Mouse (Mus musculus) lung, embryonic 16.5 days (tissue): ENCODE measurements around the gene Dll1. TPM values are rescaled to one million over a fixed set of nuclear protein-coding genes. Genes with fewer than 3 reads are reported as not detected.

Experiments used
- ATAC-seq: fragments of 200-750 bp; cut with Nextera tagmentation; 2 replicates; pipeline ENCODE4 v1.8.0; 2017; ENCODE audit warnings: low read depth, mild to moderate bottlenecking, moderate library complexity
- H3K27ac ChIP-seq: fragments of 300-500 bp; sonication (generic); 2 replicates; pipeline ENCODE4 v1.5.1; 2014; ENCODE audit warnings: mild to moderate bottlenecking, control low read depth, low read length
- H3K27me3 ChIP-seq: fragments of 300-500 bp; sonication (generic); 2 replicates; pipeline ENCODE4 v1.6.1; 2014; ENCODE audit warnings: low read depth, low read length, mixed read lengths; ENCODE audit not compliant: control insufficient read depth, insufficient read depth
- H3K36me3 ChIP-seq: fragments of 300-500 bp; sonication (generic); 2 replicates; pipeline ENCODE4 v1.6.1; 2014; ENCODE audit warnings: low read length; ENCODE audit not compliant: control insufficient read depth, insufficient read depth
- H3K4me1 ChIP-seq: fragments of 300-500 bp; sonication (generic); replicated peaks from 2 replicates; pipeline ENCODE4 v1.6.1; 2014; ENCODE audit warnings: low read length, mixed read lengths; ENCODE audit not compliant: control insufficient read depth, insufficient read depth
- H3K4me2 ChIP-seq: fragments of 300-500 bp; sonication (generic); 2 replicates; pipeline ENCODE4 v1.6.1; 2014; ENCODE audit warnings: low read depth, low read length, control low read depth
- H3K4me3 ChIP-seq: fragments of 300-500 bp; sonication (generic); 2 replicates; pipeline ENCODE4 v1.5.1; 2014; ENCODE audit warnings: mild to moderate bottlenecking, low read length, control low read depth
- H3K9ac ChIP-seq: fragments of 300-500 bp; sonication (generic); 2 replicates; pipeline ENCODE4 v1.6.1; 2014; ENCODE audit warnings: low read length, control low read depth
- H3K9me3 ChIP-seq: fragments of 300-500 bp; sonication (generic); 2 replicates; pipeline ENCODE4 v1.6.1; 2016; ENCODE audit warnings: low read length; ENCODE audit not compliant: control insufficient read depth
- WGBS: fragments of 180-500 bp; shearing (Covaris S2); extraction: QIAGEN DNeasy Blood & Tissue Kit; methylation state at CpG from one replicate; pipeline ENCODE4 v1.1.7; 2014; 5-methylcytosine and 5-hydroxymethylcytosine counted together
- polyA plus RNA-seq: library from polyadenylated mRNA; unstranded; fragments of >200 nt; fragmentation: Nextera tagmentation; extraction: Ambion mirVana; gene quantifications from 2 replicates; pipeline ENCODE4 v1.2.1, GENCODE M21; 2015

Dll1 gene
- polyA plus RNA-seq, 1 experiment from 2014 or later: 4.4 TPM

DNA sequence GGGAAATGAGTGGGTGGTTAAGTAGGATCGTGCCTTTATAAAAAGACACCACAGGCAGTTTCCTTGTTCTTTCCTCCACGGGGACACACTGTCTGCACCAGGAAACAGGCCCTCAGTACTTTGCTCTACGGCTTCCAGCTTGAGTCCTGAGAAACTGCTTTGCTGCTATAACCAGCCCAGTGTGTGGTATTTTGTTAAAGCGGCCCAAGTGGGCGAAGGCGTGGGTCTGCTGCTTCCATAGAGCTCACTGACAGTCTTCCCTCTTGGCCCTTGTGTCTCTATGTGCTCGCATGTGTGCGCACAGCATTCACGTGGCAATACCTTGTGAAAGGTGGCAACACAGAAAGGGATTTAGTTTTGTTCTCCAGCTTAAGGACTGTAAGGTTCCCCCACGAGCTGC is 32.6 kb upstream of the Dll1 start:
- H3K27me3 ChIP-seq: no peaks in the 10 kb centered on the region
- H3K9ac ChIP-seq: no peak overlapping the region
- 88% methylated on average over 10 of the region's 10 CpGs for WGBS
- ATAC-seq: no peak
- H3K36me3 ChIP-seq: peaks cover 20% of the 10 kb centered on the region
- no peak overlapping the region for H3K27ac ChIP-seq
- no peak overlapping the region for H3K4me2 ChIP-seq
- H3K4me1 ChIP-seq: no peaks in the 10 kb centered on the region
- H3K9me3 ChIP-seq: no peaks in the 10 kb centered on the region
- H3K4me3 ChIP-seq: no peak overlapping the region

DNA sequence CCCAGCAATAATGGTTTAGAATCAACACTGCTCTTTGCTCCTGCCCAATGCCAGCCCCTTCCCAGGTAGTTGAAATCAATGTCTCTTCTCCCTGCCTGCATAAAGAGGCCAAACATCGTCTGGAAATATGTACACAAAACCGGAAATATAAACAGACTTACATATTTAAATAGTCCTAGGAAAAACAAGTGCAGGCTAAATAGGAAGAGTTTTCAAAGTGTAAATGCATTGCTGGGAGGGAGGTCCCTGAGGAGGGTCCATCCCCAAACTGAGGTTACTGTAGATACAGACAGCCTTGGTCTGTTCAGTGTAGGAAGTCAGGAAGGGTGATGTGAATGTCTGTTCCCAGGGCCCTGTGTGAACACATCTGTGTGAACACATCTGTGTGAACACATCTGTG is 29.9 kb upstream of the Dll1 start:
- Histone ChIP-seq H3K9me3 (no peaks in the 10 kb centered on the region), H3K36me3 (peaks cover 39% of the 10 kb centered on the region), H3K9ac (no peak overlapping the region), H3K4me2 (no peak overlapping the region), H3K27ac (no peak overlapping the region), H3K4me3 (no peak overlapping the region), H3K27me3 (no peaks in the 10 kb centered on the region), H3K4me1 (no peaks in the 10 kb centered on the region)
- 65% methylated on average over 2 of the region's 2 CpGs for WGBS
- no peak for ATAC-seq

DNA sequence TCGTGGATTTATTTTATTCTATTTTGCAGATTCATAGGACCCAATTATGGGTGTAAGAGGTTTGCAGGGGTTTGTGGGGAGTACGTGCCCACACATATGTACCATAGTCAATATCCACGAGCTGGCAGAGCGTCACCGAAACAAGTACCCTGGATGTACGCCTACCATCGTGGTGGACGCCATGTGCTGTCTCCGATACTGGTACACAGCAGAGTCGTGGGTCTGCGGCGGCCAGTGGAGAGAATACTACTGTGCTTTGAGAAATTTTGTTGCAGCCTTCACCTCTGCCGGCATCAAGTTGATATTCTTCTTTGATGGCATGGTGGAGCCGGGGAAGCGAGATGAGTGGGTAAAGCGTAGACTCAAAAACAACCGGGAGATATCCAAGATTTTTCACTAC is 25.0 kb upstream of the Dll1 start:
- peaks cover 22% of the 10 kb centered on the region for H3K36me3 ChIP-seq
- H3K27me3 ChIP-seq: no peaks in the 10 kb centered on the region
- no peak overlapping the region for H3K9ac ChIP-seq
- 97% methylated on average over 17 of the region's 17 CpGs for WGBS
- ATAC-seq: no peak
- H3K4me3 ChIP-seq: no peak overlapping the region
- no peak overlapping the region for H3K27ac ChIP-seq
- H3K9me3 ChIP-seq: no peaks in the 10 kb centered on the region
- no peak overlapping the region for H3K4me2 ChIP-seq
- peaks cover 8% of the 10 kb centered on the region for H3K4me1 ChIP-seq

DNA sequence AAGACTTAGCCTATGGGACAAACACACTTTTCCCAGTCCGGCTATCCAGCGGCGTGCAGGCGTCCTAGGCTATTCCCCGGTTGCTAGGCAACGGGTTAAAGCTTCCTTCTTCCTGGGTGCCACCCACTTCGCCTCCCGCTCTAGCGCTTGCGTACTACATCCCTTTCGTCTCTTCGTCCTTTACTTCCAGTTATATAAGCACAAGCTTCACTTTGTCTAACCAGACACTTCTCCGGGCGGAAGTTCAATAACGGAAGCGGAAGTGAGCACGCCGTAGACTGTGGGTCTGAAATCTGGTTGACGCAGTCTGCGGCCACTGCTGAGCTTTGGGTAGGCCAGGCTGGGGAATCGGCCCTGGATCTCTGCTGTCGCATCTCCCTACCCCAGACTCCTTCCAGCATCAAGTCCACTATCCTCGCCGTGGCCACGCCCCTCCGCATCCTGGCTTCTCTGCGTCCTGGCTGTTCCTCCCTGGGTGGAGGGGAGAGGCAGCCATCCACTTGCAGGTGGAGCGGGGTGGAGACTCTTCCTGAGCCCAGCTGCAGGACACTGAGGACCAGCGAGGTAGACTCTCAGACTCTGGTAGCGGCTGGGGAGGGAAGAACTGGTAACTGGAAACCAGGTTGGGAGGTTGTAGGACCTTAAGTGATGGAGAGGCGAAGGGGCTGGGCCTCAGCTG is 19.5 kb upstream of the Dll1 start, which contains the start of gene Fam120b:
Gene Fam120b, plus strand, starts transcription at position 206 of the 679 bp plus-strand sequence.
- Histone ChIP-seq H3K27ac (peak within 1 kb of the TSS; percentile 90), H3K4me2 (peak within 1 kb of the TSS; percentile 72), H3K36me3 (no peaks in the 10 kb centered on the region), H3K4me3 (peak within 1 kb of the TSS; percentile 91), H3K9ac (peak within 1 kb of the TSS; percentile 94), H3K4me1 (peaks cover 13% of the 10 kb centered on the region), H3K9me3 (no peaks in the 10 kb centered on the region), H3K27me3 (no peaks in the 10 kb centered on the region)
- under 1% methylated on average over 31 of the region's 31 CpGs for WGBS
- ATAC-seq: peak; percentile 98

DNA sequence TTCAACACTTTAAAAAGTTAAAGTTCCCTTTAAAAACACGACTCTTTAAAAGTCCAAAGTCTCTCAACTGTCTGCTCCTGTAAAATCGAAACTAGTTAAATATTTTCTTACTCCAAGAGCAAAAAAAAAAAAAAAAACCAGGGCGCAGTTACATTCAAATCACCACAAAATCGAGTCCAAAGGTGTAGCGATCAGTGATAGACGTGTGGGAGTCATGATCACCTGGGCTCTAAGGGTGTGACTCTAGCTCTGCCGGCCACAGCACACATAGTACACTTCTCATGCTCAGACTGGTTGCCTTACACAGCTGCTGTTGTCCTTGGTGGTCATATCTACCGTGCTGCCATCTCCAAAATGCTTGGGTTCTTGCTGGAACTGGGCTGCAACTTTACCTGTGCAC is 12.7 kb upstream of the Dll1 start:
- no peak overlapping the region for H3K9ac ChIP-seq
- no peak overlapping the region for H3K4me3 ChIP-seq
- no peaks in the 10 kb centered on the region for H3K9me3 ChIP-seq
- H3K4me1 ChIP-seq: no peaks in the 10 kb centered on the region
- H3K27me3 ChIP-seq: no peaks in the 10 kb centered on the region
- no peaks in the 10 kb centered on the region for H3K36me3 ChIP-seq
- WGBS: 71% methylated on average over 8 of the region's 8 CpGs
- no peak for ATAC-seq
- no peak overlapping the region for H3K27ac ChIP-seq
- H3K4me2 ChIP-seq: no peak overlapping the region

DNA sequence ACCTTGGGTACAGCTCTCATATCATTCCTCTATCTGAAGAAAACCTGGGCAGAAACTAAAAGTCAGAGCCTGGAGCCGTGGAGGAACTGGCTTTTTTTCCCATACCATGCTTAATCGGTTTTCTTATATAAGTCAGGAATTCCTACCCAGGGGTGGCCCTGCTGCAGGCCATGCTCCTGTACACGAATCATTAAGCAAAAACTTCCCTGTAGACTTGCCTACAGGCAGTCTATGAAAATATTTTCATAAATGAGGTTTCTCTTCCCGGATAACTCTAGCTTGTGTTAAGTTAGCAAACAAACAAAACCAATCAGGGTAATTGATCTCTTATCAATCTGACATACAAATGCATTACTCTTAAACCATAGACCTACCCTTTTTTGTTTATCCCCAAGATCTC is 12.2 kb upstream of the Dll1 start:
- H3K36me3 ChIP-seq: no peaks in the 10 kb centered on the region
- no peaks in the 10 kb centered on the region for H3K4me1 ChIP-seq
- no peaks in the 10 kb centered on the region for H3K27me3 ChIP-seq
- H3K4me2 ChIP-seq: no peak overlapping the region
- no peak overlapping the region for H3K9ac ChIP-seq
- 67% methylated on average over 4 of the region's 4 CpGs for WGBS
- H3K9me3 ChIP-seq: no peaks in the 10 kb centered on the region
- ATAC-seq: no peak
- no peak overlapping the region for H3K4me3 ChIP-seq
- H3K27ac ChIP-seq: no peak overlapping the region

DNA sequence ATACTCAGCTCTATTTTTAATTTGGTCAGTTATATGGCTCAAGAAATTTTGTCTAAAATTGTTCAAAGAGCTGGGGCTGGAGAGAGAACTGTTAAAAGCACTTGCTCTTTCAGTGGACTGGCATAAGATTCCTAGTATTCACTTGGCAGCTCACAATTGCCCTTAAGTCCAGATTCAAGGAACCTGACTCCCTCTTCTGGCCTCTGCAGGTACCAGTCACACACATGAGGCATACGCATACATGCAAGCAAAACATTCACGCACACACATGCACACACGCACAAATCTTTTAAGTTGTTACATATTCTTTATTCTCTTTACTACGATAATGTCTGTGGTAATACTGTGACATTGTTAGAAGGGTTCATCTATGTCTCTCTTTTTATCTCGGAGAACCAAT is 6.7 kb upstream of the Dll1 start:
- H3K9ac ChIP-seq: no peak overlapping the region
- ATAC-seq: no peak

DNA sequence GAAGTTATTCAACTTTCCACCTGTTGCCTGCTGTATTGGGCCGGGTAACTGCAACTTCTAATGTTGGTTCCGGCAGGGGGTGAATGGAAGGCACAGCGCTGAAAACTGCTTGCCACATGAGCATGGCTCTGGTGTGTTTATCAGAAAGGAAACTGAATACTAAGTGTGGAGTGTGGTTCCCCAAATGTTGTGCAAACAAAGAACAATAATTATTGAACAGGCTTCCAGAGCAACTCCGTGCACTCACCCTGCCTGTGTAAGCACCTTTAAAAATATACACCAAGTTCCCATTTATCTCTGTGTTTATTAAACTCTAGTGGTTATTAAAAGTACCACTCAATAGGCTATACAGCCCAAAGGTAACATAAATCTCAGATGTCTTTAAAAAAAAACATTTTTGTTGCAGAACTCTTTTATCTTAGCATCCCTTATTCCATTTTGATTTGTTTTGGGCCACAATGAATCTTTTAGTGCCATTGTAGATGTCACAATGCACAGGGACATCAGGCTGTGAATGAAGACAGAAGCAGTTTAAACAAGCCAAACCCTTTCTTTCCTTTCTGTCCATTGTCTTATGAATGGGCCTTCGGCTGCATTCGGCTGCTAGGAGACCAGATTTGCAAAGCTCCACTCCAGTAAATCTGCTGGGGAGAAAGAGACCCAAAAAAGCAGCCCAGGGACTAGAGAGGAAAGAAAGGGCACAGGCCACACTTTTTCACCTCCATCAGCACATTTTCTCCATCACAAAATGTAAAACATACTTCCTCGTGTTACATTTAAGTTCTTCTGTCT is 5.4 kb upstream of the Dll1 start:
- 39% methylated on average over 7 of the region's 7 CpGs for WGBS
- H3K27me3 ChIP-seq: peaks cover 47% of the 10 kb centered on the region

More for the DNA sequence above, 6.7 kb upstream of the Dll1 start:
- Histone ChIP-seq H3K9me3 (no peaks in the 10 kb centered on the region), H3K36me3 (no peaks in the 10 kb centered on the region), H3K27me3 (peaks cover 38% of the 10 kb centered on the region), H3K4me2 (no peak overlapping the region), H3K4me1 (peaks cover 11% of the 10 kb centered on the region), H3K4me3 (no peak overlapping the region), H3K27ac (no peak overlapping the region)
- 93% methylated on average over 5 of the region's 5 CpGs for WGBS

DNA sequence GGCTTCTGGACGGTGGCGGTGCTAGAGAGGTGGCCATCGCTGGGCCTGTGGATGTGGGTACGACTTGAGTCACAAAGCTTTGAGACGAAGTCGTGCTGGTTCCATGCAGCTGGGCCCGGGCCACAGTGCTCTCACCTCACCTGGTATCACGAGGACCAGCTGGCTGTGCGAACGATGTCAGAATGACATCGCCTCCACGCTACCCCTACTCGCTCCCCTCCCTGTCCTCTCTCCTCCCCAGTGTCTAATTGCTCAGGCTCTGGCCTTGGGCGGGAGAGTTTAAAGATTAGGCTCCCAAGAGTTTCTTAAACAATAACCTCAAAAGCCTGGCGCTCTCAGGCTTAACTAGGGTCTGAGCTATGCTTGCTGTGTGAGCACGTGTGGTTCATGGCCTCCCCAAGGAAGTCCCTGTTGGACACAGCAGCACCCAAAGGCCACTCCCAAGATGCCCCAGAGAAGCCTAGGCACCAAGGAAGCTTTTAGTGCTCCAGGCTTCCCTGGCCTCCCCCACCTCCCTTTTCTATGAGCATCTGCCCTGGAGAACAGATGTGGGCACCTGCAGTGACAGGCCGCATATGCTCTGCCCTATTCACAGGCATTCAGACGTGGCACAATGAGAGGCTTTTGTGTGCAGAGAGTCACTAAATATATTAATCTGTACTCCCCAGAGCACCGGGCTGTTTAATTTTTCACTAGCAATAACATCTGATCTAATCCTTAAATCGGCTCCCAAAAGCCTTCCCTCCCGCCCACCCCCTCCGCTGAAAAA is 4.6 kb upstream of the Dll1 start:
- ATAC-seq: no peak
- H3K36me3 ChIP-seq: no peaks in the 10 kb centered on the region
- peaks cover 11% of the 10 kb centered on the region for H3K4me1 ChIP-seq
- WGBS: 16% methylated on average over 22 of the region's 22 CpGs
- peak overlapping the region; percentile 59 for H3K9ac ChIP-seq
- H3K27ac ChIP-seq: no peak overlapping the region
- H3K4me3 ChIP-seq: peak overlapping the region; percentile 50
- H3K9me3 ChIP-seq: no peaks in the 10 kb centered on the region
- peaks cover 54% of the 10 kb centered on the region for H3K27me3 ChIP-seq
- H3K4me2 ChIP-seq: peak overlapping the region; percentile 80

More for the DNA sequence above, 5.4 kb upstream of the Dll1 start:
- Histone ChIP-seq H3K9me3 (no peaks in the 10 kb centered on the region), H3K4me2 (no peak overlapping the region), H3K4me3 (no peak overlapping the region), H3K27ac (no peak overlapping the region), H3K36me3 (no peaks in the 10 kb centered on the region), H3K9ac (no peak overlapping the region), H3K4me1 (peaks cover 11% of the 10 kb centered on the region)
- no peak for ATAC-seq
